Mouse (Mus musculus) brain, embryonic 14.5 days (tissue): ENCODE measurements around the gene Prkag2.

Experiments
- CTCF ChIP-seq: fragments of 200-500 bp; IDR thresholded peaks from 2 replicates; pipeline ENCODE4 v1.5.1; 2012; ENCODE audit warnings: inconsistent platforms, mild to moderate bottlenecking, moderate library complexity, borderline replicate concordance; ENCODE audit not compliant: insufficient read depth, insufficient read length; ENCODE audit errors: extremely low read depth
- POLR2A ChIP-seq: fragments of 200-500 bp; IDR thresholded peaks from 2 replicates; pipeline ENCODE4 v1.6.1; 2012; ENCODE audit warnings: mild to moderate bottlenecking, inconsistent platforms, borderline replicate concordance; ENCODE audit not compliant: poor library complexity, insufficient read depth, insufficient read length, severe bottlenecking; ENCODE audit errors: extremely low read depth

- TF ChIP-seq POLR2A (no peak), CTCF (no peak)
Measured at GRCm38 (mm10) chr5:25081545-25081944, 18.9 kb downstream of the Prkag2 start.
